Mouse (Mus musculus): ENCODE measurements at regions not wholly inside any gene's neighbourhood (a gene's known extent, or its start where the extent isn't known, plus 50 kb on each side); places are given as distances from the start of the nearest gene placed in this dataset.

- TF ChIP-seq CTCF (IDR thresholded peaks at IDR 0.05; ENCODE audit: extremely low read depth, insufficient read length, insufficient replicate concordance, low read depth, low read length), result no peak
- no peak for TF ChIP-seq POLR2A (IDR thresholded peaks at IDR 0.05; ENCODE audit: low read depth, low read length)
Observed at GRCm38 (mm10) chr14:31918461-31918860, 88.0 kb upstream of the Ankrd28 start.
